Comparison of ENCODE assay signal across 8 mouse cellular contexts in genomic region chr6:125148926-125149568, GRCm38 (mm10). TPM values are rescaled to one million over a fixed set of nuclear protein-coding genes. Genes with fewer than 3 reads are reported as not detected.
A peak's percentile ranks its signal among the peaks of the same experiment; 100 is the strongest.
DNase-seq lines count a peak whose midpoint lies in the region; ATAC-seq and TF ChIP-seq lines count a peak whose summit lies in the region.

No protein-coding gene starts in this region.

- ATAC-seq in embryonic facial prominence, embryonic 15.5 days (ENCODE audit: insufficient number of reproducible peaks, low FRiP score, low TSS enrichment, low read depth): 0 out of 2 replicates have a peak, but pooled peaks have one; percentile 5
- ATAC-seq in hindbrain, embryonic 15.5 days (ENCODE audit: low FRiP score, low read depth): no peak
- ATAC-seq in activated CD4-positive, CD25-positive, alpha-beta regulatory T cell, adult 4 months: no peak

- intact Hi-C loops in left cerebral cortex, postnatal 4 days (cut with DNase I): loop anchor here (5.0 kb wide), 1 partner anchor 118 kb away; no protein-coding TSS in a partner anchor

- peak overlapping the region; percentile 7 for H3K4me3 ChIP-seq in C2C12 (ENCODE audit: insufficient read depth, poor library complexity, severe bottlenecking)
- H3K4me3 ChIP-seq in embryonic facial prominence, embryonic 15.5 days (replicated peaks): no peak overlapping the region
- H3K4me3 ChIP-seq in hindbrain, embryonic 15.5 days: no peak overlapping the region

- peaks cover 10% of the 10 kb centered on the region for H3K79me3 ChIP-seq in C2C12 (ENCODE audit: low read depth)

- no peak overlapping the region for H3K9ac ChIP-seq in embryonic facial prominence, embryonic 15.5 days
- H3K9ac ChIP-seq in hindbrain, embryonic 15.5 days: no peak overlapping the region

- no peaks in the 10 kb centered on the region for H3K27me3 ChIP-seq in C2C12 (ENCODE audit: control insufficient read depth, insufficient read depth, insufficient read length)
- no peaks in the 10 kb centered on the region for H3K27me3 ChIP-seq in embryonic facial prominence, embryonic 15.5 days
- H3K27me3 ChIP-seq in hindbrain, embryonic 15.5 days: no peaks in the 10 kb centered on the region

- no peaks in the 10 kb centered on the region for H3K9me3 ChIP-seq in embryonic facial prominence, embryonic 15.5 days (replicated peaks)
- no peaks in the 10 kb centered on the region for H3K9me3 ChIP-seq in hindbrain, embryonic 15.5 days

- peak; percentile 65 for DNase-seq in cerebellum, adult 11-12 months
- DNase-seq in cerebellum, adult 8-10 months: no peak
- peak; percentile 71 for DNase-seq in left cerebral cortex, postnatal 4 days
- peak; percentile 81 to 84 for DNase-seq in right cerebral cortex, postnatal 10 days (ENCODE audit: low spot score in 2 of 2)

- WGBS in embryonic facial prominence, embryonic 15.5 days: 70% methylated on average over 16 of the region's 16 CpGs
- 75% methylated on average over 16 of the region's 16 CpGs for WGBS in hindbrain, embryonic 15.5 days

- peaks cover 50% of the 10 kb centered on the region for H3K4me1 ChIP-seq in embryonic facial prominence, embryonic 15.5 days
- peaks cover 52% of the 10 kb centered on the region for H3K4me1 ChIP-seq in hindbrain, embryonic 15.5 days (replicated peaks)

- no peak for TF ChIP-seq CTCF in C2C12 (IDR thresholded peaks at IDR 0.05; ENCODE audit: control insufficient read depth, insufficient read depth, insufficient read length)

- H3K36me3 ChIP-seq in C2C12 (ENCODE audit: control insufficient read depth, insufficient read depth): peaks cover 18% of the 10 kb centered on the region
- peaks cover 26% of the 10 kb centered on the region; the same call in 1 of the 2 replicates for H3K36me3 ChIP-seq in embryonic facial prominence, embryonic 15.5 days
- peaks cover 30% of the 10 kb centered on the region for H3K36me3 ChIP-seq in hindbrain, embryonic 15.5 days

- H3K27ac ChIP-seq in embryonic facial prominence, embryonic 15.5 days (replicated peaks): peak overlapping the region; percentile 78
- peak overlapping the region; percentile 20; the same call in 1 of the 2 replicates for H3K27ac ChIP-seq in hindbrain, embryonic 15.5 days (replicated peaks)

- peak overlapping the region; percentile 55 for H3ac ChIP-seq in C2C12 (ENCODE audit: control insufficient read depth, insufficient read length, low read depth)

- H3K4me2 ChIP-seq in embryonic facial prominence, embryonic 15.5 days (replicated peaks): peak overlapping the region; percentile 21
- H3K4me2 ChIP-seq in hindbrain, embryonic 15.5 days: peak overlapping the region; percentile 75; the same call in 1 of the 2 replicates

- peaks cover 34% of the 10 kb centered on the region for H3K79me2 ChIP-seq in C2C12 (ENCODE audit: control insufficient read depth, insufficient read depth)

TF ChIP-seq in C2C12, 6 proteins besides CTCF, POLR2A, EP300 and RAD21:
- TF ChIP-seq MYOD1 (IDR thresholded peaks at IDR 0.05; ENCODE audit: control insufficient read depth, insufficient read length, low read depth) (peak; percentile 41), MYOG (IDR thresholded peaks at IDR 0.05; ENCODE audit: control insufficient read depth, extremely low read depth, insufficient read length) (no peak)

RNA-seq across cellular contexts. Expression of gene Iffo1, which starts 4.0 kb away (rescaled TPM):
- 18.4 TPM for polyA plus RNA-seq in C2C12 (2012; fragmentation: generic; extraction: Trizol)
- 30.3 and 37.6 TPM in 2 replicates for polyA plus RNA-seq in embryonic facial prominence, embryonic 15.5 days (2015; fragmentation: Nextera tagmentation; extraction: Ambion mirVana)
- polyA plus RNA-seq in hindbrain, embryonic 15.5 days (2015; fragmentation: Nextera tagmentation; extraction: Ambion mirVana): 22.1 and 23.7 TPM in 2 replicates
- 10 to 100 TPM; 27.0 to 28.3 TPM for total RNA-seq in left cerebral cortex, postnatal 4 days (2021)
- polyA plus RNA-seq in activated CD4-positive, CD25-positive, alpha-beta regulatory T cell, adult 4 months (2017; shearing (Covaris generic)): 10 to 100 TPM in 1 of 2 experiments, 1 to 10 TPM in 1; 6.9 to 13.3 TPM

RNA-seq across cellular contexts. Expression of gene Gapdh, which starts 17.2 kb away (rescaled TPM):
- 7,334 TPM for polyA plus RNA-seq in C2C12 (2012; fragmentation: generic; extraction: Trizol)
- polyA plus RNA-seq in embryonic facial prominence, embryonic 15.5 days (2015; fragmentation: Nextera tagmentation; extraction: Ambion mirVana): 1,507 and 1,606 TPM in 2 replicates
- 1,531 and 1,630 TPM in 2 replicates for polyA plus RNA-seq in hindbrain, embryonic 15.5 days (2015; fragmentation: Nextera tagmentation; extraction: Ambion mirVana)
- total RNA-seq in left cerebral cortex, postnatal 4 days (2021): 1,000 to 10,000 TPM; 1,244 to 1,314 TPM
- polyA plus RNA-seq in activated CD4-positive, CD25-positive, alpha-beta regulatory T cell, adult 4 months (2017; shearing (Covaris generic)): 100 to 1,000 TPM; 300 to 540 TPM

RNA-seq across cellular contexts. Expression of gene Nop2, which starts 17.3 kb away (rescaled TPM):
- 132 TPM for polyA plus RNA-seq in C2C12 (2012; fragmentation: generic; extraction: Trizol)
- 57.5 and 58.3 TPM in 2 replicates for polyA plus RNA-seq in embryonic facial prominence, embryonic 15.5 days (2015; fragmentation: Nextera tagmentation; extraction: Ambion mirVana)
- 47.7 and 49.7 TPM in 2 replicates for polyA plus RNA-seq in hindbrain, embryonic 15.5 days (2015; fragmentation: Nextera tagmentation; extraction: Ambion mirVana)
- total RNA-seq in left cerebral cortex, postnatal 4 days (2021): 10 to 100 TPM; 43.0 to 44.5 TPM
- 10 to 100 TPM; 40.6 to 50.3 TPM for polyA plus RNA-seq in activated CD4-positive, CD25-positive, alpha-beta regulatory T cell, adult 4 months (2017; shearing (Covaris generic))

RNA-seq across cellular contexts. Expression of gene Ncapd2, which starts 42.5 kb away (rescaled TPM):
- polyA plus RNA-seq in C2C12 (2012; fragmentation: generic; extraction: Trizol): 78.7 TPM
- polyA plus RNA-seq in embryonic facial prominence, embryonic 15.5 days (2015; fragmentation: Nextera tagmentation; extraction: Ambion mirVana): 97.2 and 98.7 TPM in 2 replicates
- polyA plus RNA-seq in hindbrain, embryonic 15.5 days (2015; fragmentation: Nextera tagmentation; extraction: Ambion mirVana): 51.3 and 57.1 TPM in 2 replicates
- total RNA-seq in left cerebral cortex, postnatal 4 days (2021): 10 to 100 TPM; 44.9 to 51.4 TPM
- 10 to 100 TPM; 33.1 to 61.3 TPM for polyA plus RNA-seq in activated CD4-positive, CD25-positive, alpha-beta regulatory T cell, adult 4 months (2017; shearing (Covaris generic))

RNA-seq across cellular contexts. Expression of gene Mrpl51, which starts 42.6 kb away (rescaled TPM):
- 147 TPM for polyA plus RNA-seq in C2C12 (2012; fragmentation: generic; extraction: Trizol)
- 198 and 212 TPM in 2 replicates for polyA plus RNA-seq in embryonic facial prominence, embryonic 15.5 days (2015; fragmentation: Nextera tagmentation; extraction: Ambion mirVana)
- 148 and 150 TPM in 2 replicates for polyA plus RNA-seq in hindbrain, embryonic 15.5 days (2015; fragmentation: Nextera tagmentation; extraction: Ambion mirVana)
- 10 to 100 TPM; 67.7 to 72.7 TPM for total RNA-seq in left cerebral cortex, postnatal 4 days (2021)
- polyA plus RNA-seq in activated CD4-positive, CD25-positive, alpha-beta regulatory T cell, adult 4 months (2017; shearing (Covaris generic)): 10 to 100 TPM; 85.7 to 89.0 TPM
